Comparison of ENCODE assay signal across 8 mouse cellular contexts in the genomic region with DNA sequence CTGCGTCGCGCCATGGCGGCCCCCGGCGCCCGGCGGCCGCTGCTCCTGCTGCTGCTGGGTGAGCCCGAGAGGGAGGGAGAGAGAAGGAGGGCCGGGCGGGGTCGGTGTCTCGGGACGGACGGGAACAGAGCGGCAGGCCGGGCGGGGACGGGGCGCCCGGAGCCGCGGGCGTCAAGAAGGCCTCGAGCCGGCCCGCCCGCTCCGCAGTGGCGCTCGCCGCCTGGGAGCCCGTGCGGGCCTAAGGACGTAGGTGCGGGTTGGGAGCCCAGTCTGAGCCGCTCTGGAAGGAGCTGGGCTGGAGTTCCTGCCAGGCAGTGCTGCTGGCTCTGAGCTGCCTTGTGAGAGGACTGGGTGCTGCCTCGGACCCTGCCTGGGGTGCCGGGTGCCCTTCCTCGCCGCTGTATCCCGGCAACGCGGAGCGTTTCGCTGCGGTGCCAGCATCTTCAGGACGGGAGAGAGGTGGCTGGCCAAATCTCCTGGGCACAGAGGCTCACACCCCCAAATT. TPM values are rescaled to one million over a fixed set of nuclear protein-coding genes. Genes with fewer than 3 reads are reported as not detected.
DNase-seq lines count a peak whose midpoint lies in the region; ATAC-seq and TF ChIP-seq lines count a peak whose summit lies in the region.

No protein-coding gene starts in this region.

- peak; percentile 46 for DNase-seq in kidney, adult 2 months
- DNase-seq in kidney, adult 11 months, result no peak
- peak; percentile 16 for DNase-seq in NIH3T3 (ENCODE audit: low read depth)
- DNase-seq in forebrain, embryonic 14.5 days (ENCODE audit: low spot score), result no peak
- no peak for DNase-seq in B cell, adult 2 months
- DNase-seq in ovary, adult 18-20 months (ENCODE audit: low spot score), result no peak

- peak overlapping the region; percentile 82 for H3K4me2 ChIP-seq in forebrain, embryonic 14.5 days (ENCODE audit: low read length)
- peak overlapping the region; percentile 86 for H3K4me2 ChIP-seq in liver, embryonic 12.5 days
- H3K4me2 ChIP-seq in neural tube, embryonic 14.5 days (ENCODE audit: low read depth, low read length), result peak overlapping the region; percentile 89

- WGBS in kidney, adult 2 months, result 3% methylated on average over 49 of the region's 49 CpGs
- WGBS in forebrain, embryonic 14.5 days, result under 1% methylated on average over 39 of the region's 49 CpGs
- under 1% methylated on average over 45 of the region's 49 CpGs for WGBS in liver, embryonic 12.5 days (ENCODE audit: insufficient replicate concordance)
- WGBS in neural tube, embryonic 14.5 days, result under 1% methylated on average over 32 of the region's 49 CpGs

- H3K9ac ChIP-seq in forebrain, embryonic 14.5 days (ENCODE audit: low read length), result peak overlapping the region; percentile 98
- H3K9ac ChIP-seq in liver, embryonic 12.5 days, result peak overlapping the region; percentile 97
- peak overlapping the region; percentile 98 for H3K9ac ChIP-seq in neural tube, embryonic 14.5 days (replicated peaks; ENCODE audit: low read depth, low read length)

- peak overlapping the region; percentile 93 for H3K4me3 ChIP-seq in kidney, adult 2 months (ENCODE audit: insufficient read depth, low read depth, low read length)
- H3K4me3 ChIP-seq in forebrain, embryonic 14.5 days (ENCODE audit: low read depth, low read length), result peak overlapping the region; percentile 99
- peak overlapping the region; percentile 92 for H3K4me3 ChIP-seq in liver, embryonic 12.5 days
- peak overlapping the region; percentile 99 for H3K4me3 ChIP-seq in neural tube, embryonic 14.5 days (ENCODE audit: low read depth, low read length)

- H3K4me1 ChIP-seq in kidney, adult 2 months (ENCODE audit: control insufficient read depth, insufficient read depth, low read length), result peaks cover 32% of the 10 kb centered on the region
- H3K4me1 ChIP-seq in forebrain, embryonic 14.5 days (ENCODE audit: control insufficient read depth, insufficient read depth, low read length), result peaks cover 12% of the 10 kb centered on the region
- H3K4me1 ChIP-seq in liver, embryonic 12.5 days, result peaks cover 49% of the 10 kb centered on the region
- peaks cover 8% of the 10 kb centered on the region; the same call in 1 of the 2 replicates for H3K4me1 ChIP-seq in neural tube, embryonic 14.5 days (ENCODE audit: control insufficient read depth, insufficient read depth, low read length)

- no peak for TF ChIP-seq POLR2A in kidney, adult 2 months (IDR thresholded peaks at IDR 0.05; ENCODE audit: low read depth, low read length)

- H3K9me3 ChIP-seq in forebrain, embryonic 14.5 days (replicated peaks; ENCODE audit: control insufficient read depth, low read length), result no peaks in the 10 kb centered on the region
- H3K9me3 ChIP-seq in liver, embryonic 12.5 days (replicated peaks), result no peaks in the 10 kb centered on the region
- no peaks in the 10 kb centered on the region for H3K9me3 ChIP-seq in neural tube, embryonic 14.5 days (ENCODE audit: control insufficient read depth, low read length)

- ATAC-seq in forebrain, embryonic 14.5 days, result peak; percentile 71; the same call in 1 of the 2 replicates
- peak; percentile 70 for ATAC-seq in liver, embryonic 12.5 days
- ATAC-seq in neural tube, embryonic 14.5 days (ENCODE audit: low read depth), result peak; percentile 73

- no peak for TF ChIP-seq CTCF in kidney, adult 2 months (conservative IDR thresholded peaks at IDR 0.05; ENCODE audit: insufficient read depth, insufficient read length, low read depth, low read length)

- H3K27me3 ChIP-seq in kidney, adult 2 months (replicated peaks; ENCODE audit: control insufficient read depth, insufficient read depth, low read length), result no peaks in the 10 kb centered on the region
- no peaks in the 10 kb centered on the region for H3K27me3 ChIP-seq in forebrain, embryonic 14.5 days (replicated peaks; ENCODE audit: control insufficient read depth, insufficient read depth, low read length)
- no peaks in the 10 kb centered on the region for H3K27me3 ChIP-seq in liver, embryonic 12.5 days (replicated peaks)
- no peaks in the 10 kb centered on the region for H3K27me3 ChIP-seq in neural tube, embryonic 14.5 days (ENCODE audit: control insufficient read depth, insufficient read depth, low read length)

- H3K36me3 ChIP-seq in kidney, adult 2 months (ENCODE audit: control insufficient read depth, insufficient read depth, low read length), result no peaks in the 10 kb centered on the region
- no peaks in the 10 kb centered on the region for H3K36me3 ChIP-seq in forebrain, embryonic 14.5 days (ENCODE audit: control insufficient read depth, insufficient read depth, low read length)
- H3K36me3 ChIP-seq in liver, embryonic 12.5 days, result peaks cover 4% of the 10 kb centered on the region
- no peaks in the 10 kb centered on the region for H3K36me3 ChIP-seq in neural tube, embryonic 14.5 days (ENCODE audit: control insufficient read depth, insufficient read depth, low read length)

- H3K27ac ChIP-seq in kidney, adult 2 months (ENCODE audit: insufficient read depth, low read depth, low read length), result peak overlapping the region; percentile 80
- peak overlapping the region; percentile 17; the same call in 1 of the 2 replicates for H3K27ac ChIP-seq in forebrain, embryonic 14.5 days (ENCODE audit: low read depth, low read length)
- H3K27ac ChIP-seq in liver, embryonic 12.5 days, result peak overlapping the region; percentile 88
- H3K27ac ChIP-seq in neural tube, embryonic 14.5 days (ENCODE audit: low read depth, low read length), result peak overlapping the region; percentile 64

RNA-seq across cellular contexts. Expression of a gene that starts 0.5 kb away (rescaled TPM):
- polyA plus RNA-seq in kidney, adult 2 months (2012; rRNA removed), result 1,404 and 1,744 TPM in 2 replicates
- polyA plus RNA-seq in forebrain, embryonic 14.5 days (2014; fragmentation: Nextera tagmentation; extraction: Ambion mirVana), result 267 and 274 TPM in 2 replicates
- polyA plus RNA-seq in liver, embryonic 12.5 days (2016; fragmentation: Nextera tagmentation; extraction: Ambion mirVana), result 199 and 203 TPM in 2 replicates
- polyA plus RNA-seq in neural tube, embryonic 14.5 days (2014; fragmentation: Nextera tagmentation; extraction: Ambion mirVana), result 288 and 319 TPM in 2 replicates

RNA-seq across cellular contexts. Expression of a gene that starts 41.0 kb away (rescaled TPM):
- polyA plus RNA-seq in kidney, adult 2 months (2012; rRNA removed), result 66.4 and 71.2 TPM in 2 replicates
- 25.8 and 27.6 TPM in 2 replicates for polyA plus RNA-seq in forebrain, embryonic 14.5 days (2014; fragmentation: Nextera tagmentation; extraction: Ambion mirVana)
- 13.8 and 14.0 TPM in 2 replicates for polyA plus RNA-seq in liver, embryonic 12.5 days (2016; fragmentation: Nextera tagmentation; extraction: Ambion mirVana)
- polyA plus RNA-seq in neural tube, embryonic 14.5 days (2014; fragmentation: Nextera tagmentation; extraction: Ambion mirVana), result 14.9 and 17.3 TPM in 2 replicates

RNA-seq across cellular contexts. Expression of a gene that starts 54.0 kb away (rescaled TPM):
- polyA plus RNA-seq in kidney, adult 2 months (2012; rRNA removed), result 34.4 and 38.0 TPM in 2 replicates
- 66.4 and 72.0 TPM in 2 replicates for polyA plus RNA-seq in forebrain, embryonic 14.5 days (2014; fragmentation: Nextera tagmentation; extraction: Ambion mirVana)
- 97.6 and 98.2 TPM in 2 replicates for polyA plus RNA-seq in liver, embryonic 12.5 days (2016; fragmentation: Nextera tagmentation; extraction: Ambion mirVana)
- 70.3 and 82.9 TPM in 2 replicates for polyA plus RNA-seq in neural tube, embryonic 14.5 days (2014; fragmentation: Nextera tagmentation; extraction: Ambion mirVana)

RNA-seq across cellular contexts. Expression of a gene that starts 54.2 kb away (rescaled TPM):
- 17.3 and 18.7 TPM in 2 replicates for polyA plus RNA-seq in kidney, adult 2 months (2012; rRNA removed)
- polyA plus RNA-seq in forebrain, embryonic 14.5 days (2014; fragmentation: Nextera tagmentation; extraction: Ambion mirVana), result 35.6 and 39.8 TPM in 2 replicates
- polyA plus RNA-seq in liver, embryonic 12.5 days (2016; fragmentation: Nextera tagmentation; extraction: Ambion mirVana), result 25.6 and 28.1 TPM in 2 replicates
- polyA plus RNA-seq in neural tube, embryonic 14.5 days (2014; fragmentation: Nextera tagmentation; extraction: Ambion mirVana), result 33.3 and 39.3 TPM in 2 replicates

Comparison
In these comparisons a context has a peak if more than half of its experiments do, and no peak if none do; other contexts are left out.
1. DNase-seq: peak in kidney, adult 2 months (single experiment) and NIH3T3 (single experiment); none in kidney, adult 11 months (single experiment), forebrain, embryonic 14.5 days (single experiment), B cell, adult 2 months (0 of 2) and ovary, adult 18-20 months (single experiment).
2. H3K27ac ChIP-seq: peak in every context shown above with its lines; median percentile 88 in liver, embryonic 12.5 days; 80 in kidney, adult 2 months; 64 in neural tube, embryonic 14.5 days; 17 in forebrain, embryonic 14.5 days.
3. Peak in every context shown above with its lines, with median percentiles within 50 percentile points of each other: H3K4me3 ChIP-seq, ATAC-seq, H3K4me2 ChIP-seq and H3K9ac ChIP-seq.